Mouse (Mus musculus): ENCODE measurements around the gene Gm20388. TPM values are rescaled to one million over a fixed set of nuclear protein-coding genes. Genes with fewer than 3 reads are reported as not detected.

The Gm20388 gene
- polyA plus RNA-seq, 1 experiment: 0.36 TPM

GRCm38 (mm10) chr8:122282501-122283355 is 2372.1 kb downstream of the Gm20388 start:
- Histone ChIP-seq H3K4me3 (replicated peaks) (peak overlapping the region; percentile 84), H3K27me3 (ENCODE audit: control insufficient read depth) (no peaks in the 10 kb centered on the region), H3K9me3 (ENCODE audit: control insufficient read depth, low read length) (no peaks in the 10 kb centered on the region; the same call in 1 of the 2 replicates), H3K4me1 (ENCODE audit: control insufficient read depth) (peaks cover 78% of the 10 kb centered on the region), H3K36me3 (ENCODE audit: control insufficient read depth) (peaks cover 51% of the 10 kb centered on the region)
- TF ChIP-seq GATA1 (IDR thresholded peaks at IDR 0.05; ENCODE audit: low read length) (peak; percentile 72), TAL1 (IDR thresholded peaks at IDR 0.05; ENCODE audit: low read length) (no peak)

- H3K9me3 ChIP-seq (ENCODE audit: control insufficient read depth, low read length): no peaks in the 10 kb centered on the region; the same call in 1 of the 2 replicates
- peaks cover 60% of the 10 kb centered on the region for H3K36me3 ChIP-seq (ENCODE audit: control insufficient read depth)
- peak overlapping the region; percentile 84 for H3K4me3 ChIP-seq (replicated peaks)
- H3K4me1 ChIP-seq (ENCODE audit: control insufficient read depth): peaks cover 78% of the 10 kb centered on the region
- H3K27me3 ChIP-seq (ENCODE audit: control insufficient read depth): no peaks in the 10 kb centered on the region
- TF ChIP-seq TAL1 (IDR thresholded peaks at IDR 0.05; ENCODE audit: low read length) (no peak), GATA1 (IDR thresholded peaks at IDR 0.05; ENCODE audit: low read length) (no peak)
Observed at GRCm38 (mm10) chr8:122283356-122284202, 2372.9 kb downstream of the Gm20388 start.

- Histone ChIP-seq H3K4me1 (ENCODE audit: control insufficient read depth) (peaks cover 79% of the 10 kb centered on the region), H3K9me3 (ENCODE audit: control insufficient read depth, low read length) (no peaks in the 10 kb centered on the region; the same call in 1 of the 2 replicates), H3K4me3 (replicated peaks) (peak overlapping the region; percentile 84), H3K27me3 (ENCODE audit: control insufficient read depth) (no peaks in the 10 kb centered on the region), H3K36me3 (ENCODE audit: control insufficient read depth) (peaks cover 66% of the 10 kb centered on the region)
- TF ChIP-seq GATA1 (IDR thresholded peaks at IDR 0.05; ENCODE audit: low read length): peak; percentile 92
- no peak for TF ChIP-seq TAL1 (IDR thresholded peaks at IDR 0.05; ENCODE audit: low read length)
Observed at GRCm38 (mm10) chr8:122284203-122284658, 2373.6 kb downstream of the Gm20388 start.

- H3K4me3 ChIP-seq (replicated peaks): peak overlapping the region; percentile 84
- no peaks in the 10 kb centered on the region for H3K27me3 ChIP-seq (ENCODE audit: control insufficient read depth)
- peaks cover 72% of the 10 kb centered on the region for H3K36me3 ChIP-seq (ENCODE audit: control insufficient read depth)
- TF ChIP-seq GATA1 (IDR thresholded peaks at IDR 0.05; ENCODE audit: low read length) (peak; percentile 87), TAL1 (IDR thresholded peaks at IDR 0.05; ENCODE audit: low read length) (peak; percentile 53; the same call in 2 of the 3 replicates)
- H3K9me3 ChIP-seq (ENCODE audit: control insufficient read depth, low read length): no peaks in the 10 kb centered on the region; the same call in 1 of the 2 replicates
- peaks cover 79% of the 10 kb centered on the region for H3K4me1 ChIP-seq (ENCODE audit: control insufficient read depth)
Observed at GRCm38 (mm10) chr8:122284659-122285261, 2374.1 kb downstream of the Gm20388 start.

DNA sequence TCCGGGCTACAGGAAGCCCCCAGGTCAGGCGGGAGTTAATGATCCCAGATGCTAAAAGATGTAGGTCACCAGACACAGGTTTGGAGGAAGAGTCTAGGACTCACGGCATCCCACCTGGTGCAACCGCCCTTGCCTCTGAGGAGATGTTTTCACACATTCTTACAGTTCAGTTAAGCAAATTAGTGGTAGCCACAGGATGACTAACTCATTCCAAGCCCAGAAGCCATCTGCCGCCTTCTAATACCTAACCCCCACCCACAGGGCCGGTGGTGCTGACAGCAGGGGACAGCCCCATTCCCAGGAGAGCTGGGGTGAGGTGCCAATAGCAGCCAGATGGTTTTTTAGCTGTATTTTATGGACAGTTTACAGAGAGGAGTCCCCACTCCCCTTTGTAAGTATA is 2375.1 kb downstream of the Gm20388 start:
- H3K27me3 ChIP-seq (ENCODE audit: control insufficient read depth): no peaks in the 10 kb centered on the region
- TF ChIP-seq TAL1 (IDR thresholded peaks at IDR 0.05; ENCODE audit: low read length) (no peak), GATA1 (IDR thresholded peaks at IDR 0.05; ENCODE audit: low read length) (no peak)
- H3K4me1 ChIP-seq (ENCODE audit: control insufficient read depth): peaks cover 79% of the 10 kb centered on the region
- H3K9me3 ChIP-seq (ENCODE audit: control insufficient read depth, low read length): no peaks in the 10 kb centered on the region; the same call in 1 of the 2 replicates
- H3K4me3 ChIP-seq (replicated peaks): peak overlapping the region; percentile 84
- H3K36me3 ChIP-seq (ENCODE audit: control insufficient read depth): peaks cover 81% of the 10 kb centered on the region

DNA sequence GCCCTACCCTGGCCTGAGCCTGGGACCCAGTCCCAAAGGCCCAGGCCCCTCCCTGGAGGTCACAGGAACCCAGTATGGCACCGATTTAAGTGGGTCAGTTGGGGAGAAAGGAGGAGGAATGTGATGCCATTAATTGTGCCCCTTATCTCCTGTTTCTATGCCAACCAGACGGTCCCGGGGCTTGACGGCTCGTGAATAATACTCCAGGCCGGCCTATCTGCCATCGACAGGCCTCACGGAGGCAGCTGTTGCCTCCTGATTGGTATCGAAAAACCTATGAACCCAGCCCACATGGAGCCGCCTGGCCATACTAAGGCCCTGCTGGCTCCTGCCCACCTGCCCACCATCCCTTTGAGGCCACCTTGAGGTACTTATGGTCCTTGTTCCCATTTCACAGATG is 2376.3 kb downstream of the Gm20388 start:
- TF ChIP-seq TAL1 (IDR thresholded peaks at IDR 0.05; ENCODE audit: low read length) (peak; percentile 98), GATA1 (IDR thresholded peaks at IDR 0.05; ENCODE audit: low read length) (peak; percentile 96)
- H3K4me1 ChIP-seq (ENCODE audit: control insufficient read depth): peaks cover 81% of the 10 kb centered on the region
- H3K36me3 ChIP-seq (ENCODE audit: control insufficient read depth): peaks cover 93% of the 10 kb centered on the region
- no peaks in the 10 kb centered on the region for H3K27me3 ChIP-seq (ENCODE audit: control insufficient read depth)
- peak overlapping the region; percentile 84 for H3K4me3 ChIP-seq (replicated peaks)
- no peaks in the 10 kb centered on the region for H3K9me3 ChIP-seq (ENCODE audit: control insufficient read depth, low read length)

GRCm38 (mm10) chr8:122287742-122288141 is 2377.1 kb downstream of the Gm20388 start:
- Histone ChIP-seq H3K9me3 (ENCODE audit: control insufficient read depth, low read length) (no peaks in the 10 kb centered on the region), H3K27me3 (ENCODE audit: control insufficient read depth) (no peaks in the 10 kb centered on the region), H3K4me3 (replicated peaks) (peak overlapping the region; percentile 84), H3K36me3 (ENCODE audit: control insufficient read depth) (peaks cover 100% of the 10 kb centered on the region), H3K4me1 (ENCODE audit: control insufficient read depth) (peaks cover 89% of the 10 kb centered on the region)
- TF ChIP-seq TAL1 (IDR thresholded peaks at IDR 0.05; ENCODE audit: low read length): peak; percentile 48; the same call in 2 of the 3 replicates
- TF ChIP-seq GATA1 (IDR thresholded peaks at IDR 0.05; ENCODE audit: low read length): no peak; the same call in 1 of the 2 replicates

DNA sequence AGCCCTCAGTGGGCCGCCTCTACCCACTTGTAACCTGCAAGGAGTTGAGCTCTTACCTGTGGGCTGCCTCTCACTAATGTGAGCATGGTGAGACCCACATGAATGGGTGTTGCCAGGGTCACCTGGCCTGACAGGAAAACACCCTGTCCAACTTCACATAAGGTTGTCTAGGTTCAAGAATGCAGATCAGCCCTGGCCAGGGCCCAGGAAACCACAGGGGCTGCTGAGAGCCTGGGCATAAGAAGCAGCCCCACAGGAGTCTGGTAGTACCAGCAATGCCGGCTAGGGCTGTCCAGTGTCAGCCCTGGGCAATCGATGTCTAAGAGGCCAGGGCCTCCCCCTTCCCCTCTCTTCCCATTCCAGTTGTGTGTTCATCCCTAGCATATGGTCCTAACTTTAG is 2377.7 kb downstream of the Gm20388 start:
- Histone ChIP-seq H3K36me3 (ENCODE audit: control insufficient read depth) (peaks cover 100% of the 10 kb centered on the region), H3K27me3 (ENCODE audit: control insufficient read depth) (no peaks in the 10 kb centered on the region), H3K4me1 (ENCODE audit: control insufficient read depth) (peaks cover 95% of the 10 kb centered on the region), H3K9me3 (ENCODE audit: control insufficient read depth, low read length) (no peaks in the 10 kb centered on the region), H3K4me3 (replicated peaks) (peak overlapping the region; percentile 84)
- TF ChIP-seq TAL1 (IDR thresholded peaks at IDR 0.05; ENCODE audit: low read length): no peak

Data from erythroblast, embryonic 14.5 days (primary cell).